Mouse (Mus musculus) CH12.LX (cell line): Measurements from ENCODE around the gene Tmem233. TPM values are rescaled to one million over a fixed set of nuclear protein-coding genes. Genes with fewer than 3 reads are reported as not detected.

Experiments
- DNase-seq: peaks from one replicate; pipeline ENCODE4 v3.0.0-alpha.2; 2013; ENCODE audit errors: extremely low read depth
- H3K27ac ChIP-seq: 2 replicates; pipeline ENCODE4 v1.5.1; 2012; ENCODE audit warnings: low read depth, mild to moderate bottlenecking, control low read depth, moderate library complexity; ENCODE audit not compliant: insufficient read depth
- H3K27me3 ChIP-seq: replicated peaks from 2 replicates; pipeline ENCODE3; 2012; ENCODE audit warnings: inconsistent platforms
- H3K36me3 ChIP-seq, 2 experiments: replicated peaks in 1 of 2; 2 replicates each; pipeline versions ENCODE3 to v1.6.1; 2012; ENCODE audit warnings: inconsistent platforms in 1 of 2, low read length in 1 of 2, mild to moderate bottlenecking in 1 of 2, mixed read lengths in 1 of 2, moderate library complexity in 1 of 2; ENCODE audit not compliant: control insufficient read depth in 1 of 2, insufficient read depth in 1 of 2
- H3K4me1 ChIP-seq, 2 experiments: 2 replicates each; pipeline ENCODE4 v1.6.1; 2012; ENCODE audit warnings: inconsistent platforms in 1 of 2, moderate library complexity in 1 of 2; ENCODE audit not compliant: insufficient read depth in 2 of 2, control insufficient read depth in 1 of 2
- H3K4me2 ChIP-seq: 2 replicates; pipeline ENCODE4 v1.6.1; 2012; ENCODE audit warnings: low read depth, mild to moderate bottlenecking, control low read depth; ENCODE audit not compliant: poor library complexity, insufficient read depth, severe bottlenecking
- H3K4me3 ChIP-seq, 3 experiments: fragments of 150-350 bp in 1 of 3; sonication (generic) in 1 of 3; replicated peaks in 1 of 3; 2 replicates each; pipeline versions ENCODE3 to v1.5.1; 2011 to 2012; ENCODE audit warnings: low read depth in 2 of 3, low read length in 2 of 3, mild to moderate bottlenecking in 2 of 3, moderate library complexity in 2 of 3, control low read depth in 1 of 3, improper control_type of control experiment in 1 of 3, inconsistent platforms in 1 of 3, mixed read lengths in 1 of 3; ENCODE audit not compliant: poor library complexity in 1 of 3
- H3K79me2 ChIP-seq: replicated peaks from 2 replicates; pipeline ENCODE4 v1.6.1; 2012; ENCODE audit warnings: mild to moderate bottlenecking, moderate library complexity; ENCODE audit not compliant: control insufficient read depth, poor library complexity, insufficient read depth, severe bottlenecking; ENCODE audit errors: extremely low read depth
- H3K9ac ChIP-seq: 2 replicates; pipeline ENCODE4 v1.6.1; 2012; ENCODE audit warnings: low read depth, mild to moderate bottlenecking, control low read depth, moderate library complexity; ENCODE audit not compliant: insufficient read depth
- H3K9me3 ChIP-seq: replicated peaks from 2 replicates; pipeline ENCODE3; 2012; ENCODE audit warnings: low read length, inconsistent platforms, mixed read lengths
- CHD2 ChIP-seq: IDR thresholded peaks from 2 replicates; pipeline ENCODE4 v1.6.1; 2011; ENCODE audit warnings: low read length, improper control_type of control experiment
- CTCF ChIP-seq, 2 experiments: IDR thresholded peaks in 1 of 2; conservative IDR thresholded peaks in 1 of 2; 2 replicates each; pipeline ENCODE4 v1.5.1; 2011 to 2012; ENCODE audit warnings: low read depth in 2 of 2, low read length in 2 of 2, improper control_type of control experiment in 1 of 2, inconsistent platforms in 1 of 2, mild to moderate bottlenecking in 1 of 2, moderate library complexity in 1 of 2
- E2F4 ChIP-seq: IDR thresholded peaks from 2 replicates; pipeline ENCODE4 v1.6.1; 2011; ENCODE audit warnings: low read depth, low read length, improper control_type of control experiment; ENCODE audit not compliant: insufficient replicate concordance
- ETS1 ChIP-seq: conservative IDR thresholded peaks from 2 replicates; pipeline ENCODE4 v1.6.1; 2012; ENCODE audit warnings: low read depth, mild to moderate bottlenecking, inconsistent platforms, low read length, improper control_type of control experiment, moderate library complexity
- GABPA ChIP-seq: IDR thresholded peaks from 2 replicates; pipeline ENCODE4 v1.6.1; 2012; ENCODE audit warnings: low read depth, low read length, improper control_type of control experiment, inconsistent platforms; ENCODE audit not compliant: insufficient replicate concordance
- IRF4 ChIP-seq: IDR thresholded peaks from 2 replicates; pipeline ENCODE4 v1.6.1; 2014; ENCODE audit warnings: low read depth, mild to moderate bottlenecking, inconsistent platforms, low read length, improper control_type of control experiment
- JUN ChIP-seq: IDR thresholded peaks from 2 replicates; pipeline ENCODE4 v1.6.1; 2011; ENCODE audit warnings: low read depth, mild to moderate bottlenecking, low read length, improper control_type of control experiment, moderate library complexity; ENCODE audit not compliant: insufficient read depth
- KAT2A ChIP-seq: IDR thresholded peaks from 2 replicates; pipeline ENCODE4 v1.6.1; 2012; ENCODE audit warnings: low read length, improper control_type of control experiment, inconsistent platforms; ENCODE audit not compliant: insufficient replicate concordance
- MAFK ChIP-seq: IDR thresholded peaks from 2 replicates; pipeline ENCODE4 v1.6.1; 2011; ENCODE audit warnings: low read length, improper control_type of control experiment; ENCODE audit not compliant: insufficient replicate concordance
- MAZ ChIP-seq: IDR thresholded peaks from 2 replicates; pipeline ENCODE4 v1.6.1; 2012; ENCODE audit warnings: low read depth, mild to moderate bottlenecking, inconsistent platforms, low read length, improper control_type of control experiment, moderate library complexity
- MXI1 ChIP-seq: IDR thresholded peaks from 2 replicates; pipeline ENCODE4 v1.6.1; 2011; ENCODE audit warnings: mild to moderate bottlenecking, low read depth, low read length, improper control_type of control experiment
- MYC ChIP-seq: IDR thresholded peaks from 2 replicates; pipeline ENCODE4 v1.6.1; 2011; ENCODE audit warnings: low read depth, mild to moderate bottlenecking, improper control_type of control experiment, low read length
- NRF1 ChIP-seq: IDR thresholded peaks from 2 replicates; pipeline ENCODE4 v1.6.1; 2014; ENCODE audit warnings: low read depth, mild to moderate bottlenecking, inconsistent platforms, low read length, improper control_type of control experiment, moderate library complexity
- POLR2A ChIP-seq: IDR thresholded peaks from 2 replicates; pipeline ENCODE4 v1.6.1; 2011; ENCODE audit warnings: low read depth, mild to moderate bottlenecking, improper control_type of control experiment, low read length
- RAD21 ChIP-seq: IDR thresholded peaks from 2 replicates; pipeline ENCODE4 v1.6.1; 2011; ENCODE audit warnings: low read depth, mild to moderate bottlenecking, low read length, improper control_type of control experiment, moderate library complexity
- SIN3A ChIP-seq: IDR thresholded peaks from 2 replicates; pipeline ENCODE4 v1.6.1; 2012; ENCODE audit warnings: low read length, improper control_type of control experiment, inconsistent platforms
- TCF12 ChIP-seq: IDR thresholded peaks from 2 replicates; pipeline ENCODE4 v1.6.1; 2014; ENCODE audit warnings: low read depth, mild to moderate bottlenecking, inconsistent platforms, low read length, improper control_type of control experiment
- UBTF ChIP-seq: IDR thresholded peaks from 2 replicates; pipeline ENCODE4 v1.6.1; 2012; ENCODE audit warnings: low read depth, mild to moderate bottlenecking, inconsistent platforms, low read length, improper control_type of control experiment, moderate library complexity
- ZC3H11A ChIP-seq: IDR thresholded peaks from 2 replicates; pipeline ENCODE4 v1.6.1; 2012; ENCODE audit warnings: low read depth, mild to moderate bottlenecking, inconsistent platforms, low read length, improper control_type of control experiment
- ZKSCAN1 ChIP-seq: IDR thresholded peaks from 2 replicates; pipeline ENCODE4 v1.6.1; 2012; ENCODE audit warnings: low read depth, inconsistent platforms, low read length, improper control_type of control experiment, borderline replicate concordance
- ZMIZ1 ChIP-seq: IDR thresholded peaks from 2 replicates; pipeline ENCODE4 v1.6.1; 2012; ENCODE audit warnings: low read depth, mild to moderate bottlenecking, inconsistent platforms, low read length, improper control_type of control experiment
- ZNF384 ChIP-seq: IDR thresholded peaks from 2 replicates; pipeline ENCODE4 v1.6.1; 2012; ENCODE audit warnings: low read depth, low read length, improper control_type of control experiment, inconsistent platforms
- dilution Hi-C: fragments of 300-500 bp; cut with MboI; formaldehyde crosslinking; loops from 2 replicates; pipeline ENCODE4 v1.14.3; 2020; ENCODE audit warnings: low sequenced_read_pairs; ENCODE audit not compliant: extremely low pct_unique_long_range_greater_than_20kb, extremely low pct_ligation_motif_present
- in situ Hi-C: fragments of 300-500 bp; cut with MboI; formaldehyde crosslinking; loops from 3 replicates; pipeline ENCODE4 v1.14.3; 2019; ENCODE audit warnings: low sequenced_read_pairs, low pct_ligation_motif_present, low pct_unique_long_range_greater_than_20kb, mixed read lengths
- polyA plus RNA-seq: library from polyadenylated mRNA; unstranded; fragments of >175 nt; gene quantifications from 2 replicates; pipeline ENCODE4 v1.2.1, GENCODE M21; 2012; ENCODE audit warnings: low read depth; ENCODE audit not compliant: insufficient read length
- total RNA-seq, 2 experiments: library from RNA; depleted of rRNA; stranded (reverse); fragments of 300-350 nt in 1 of 2; fragments of >200 nt in 1 of 2; gene quantifications; 2 replicates each; pipeline ENCODE4 v1.2.3; 2012 to 2014

The Tmem233 gene
- total and polyA plus RNA-seq, 3 experiments, result not detected

GRCm38 (mm10) chr5:116108651-116109050 lies 25.6 kb upstream of the Tmem233 start:
- Histone ChIP-seq H3K9ac (no peak overlapping the region), H3K4me3 (no peak overlapping the region), H3K27me3 (no peaks in the 10 kb centered on the region), H3K27ac (no peak overlapping the region), H3K4me1 (no peaks in the 10 kb centered on the region)
- TF ChIP-seq POLR2A (no peak), CHD2 (no peak), KAT2A (no peak), ZC3H11A (no peak), UBTF (no peak), ZNF384 (no peak), ZKSCAN1 (no peak), JUN (no peak)
- TF ChIP-seq, all 38 proteins: peak for 0
- no peaks in the 10 kb centered on the region for H3K36me3 ChIP-seq
- no peak overlapping the region for H3K4me2 ChIP-seq
- peaks cover 74% of the 10 kb centered on the region for H3K9me3 ChIP-seq
- in situ Hi-C loops, result loop anchor here (25.0 kb wide), 1 partner anchor 954 kb away; no protein-coding TSS in a partner anchor
- DNase-seq, result no peak
- H3K79me2 ChIP-seq, result no peaks in the 10 kb centered on the region
- dilution Hi-C loops, result no loop called here

DNA sequence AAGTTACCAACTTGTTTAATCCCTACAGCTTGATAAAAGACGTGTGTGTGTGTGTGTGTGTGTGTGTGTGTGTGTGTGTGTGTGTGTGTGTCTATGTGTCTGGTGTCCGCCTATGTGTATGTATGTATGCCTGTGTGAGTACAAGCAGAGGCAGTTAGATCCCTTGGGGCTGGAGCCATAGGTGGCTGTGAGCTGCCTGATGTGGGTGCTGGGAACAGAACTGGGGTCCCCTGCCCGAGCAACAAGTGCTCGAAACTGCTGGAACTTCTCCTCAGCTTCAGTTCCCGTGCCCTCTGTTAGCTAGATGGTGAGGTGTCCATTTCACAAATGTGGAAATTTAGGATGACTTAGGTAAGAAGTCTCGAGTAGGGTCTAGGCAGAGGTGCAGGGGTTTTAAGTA lies 1.2 kb upstream of the Tmem233 start:
- dilution Hi-C loops, result no loop called here
- H3K9me3 ChIP-seq, result peaks cover 74% of the 10 kb centered on the region
- no peak for TF ChIP-seq E2F4
- TF ChIP-seq ZMIZ1, result no peak
- no peak for TF ChIP-seq MAZ
- TF ChIP-seq NRF1, result no peak
- no peak for TF ChIP-seq ZKSCAN1
- no peak for TF ChIP-seq CHD2
- TF ChIP-seq CTCF (conservative IDR thresholded peaks at IDR 0.05 in 1 of 2, IDR thresholded peaks at IDR 0.05 in 1 of 2; ENCODE audit: low read depth in 2 of 2, low read length in 2 of 2), result no peak
- no peak for TF ChIP-seq IRF4
- TF ChIP-seq TCF12, result no peak
- TF ChIP-seq GABPA, result no peak
- no peak for TF ChIP-seq MXI1
- no peak for TF ChIP-seq ETS1
- TF ChIP-seq SIN3A, result no peak
- no peak for TF ChIP-seq RAD21
- no peak for TF ChIP-seq MYC
- no peak for TF ChIP-seq POLR2A
- no peak for TF ChIP-seq MAFK
- TF ChIP-seq, all 38 proteins: peak for 0

More for the DNA sequence above, 1.2 kb upstream of the Tmem233 start:
- H3K4me1 ChIP-seq, result no peaks in the 10 kb centered on the region
- H3K27ac ChIP-seq, result no peak overlapping the region; the same call in 1 of the 2 replicates
- no peak for DNase-seq
- no peak overlapping the region for H3K4me3 ChIP-seq
- no peak overlapping the region for H3K9ac ChIP-seq
- no peak overlapping the region for H3K4me2 ChIP-seq
- in situ Hi-C loops, result no loop called here
- H3K36me3 ChIP-seq, result no peaks in the 10 kb centered on the region
- no peaks in the 10 kb centered on the region for H3K27me3 ChIP-seq
- no peaks in the 10 kb centered on the region for H3K79me2 ChIP-seq
